Mouse (Mus musculus) myocyte (in vitro differentiated cells): Measurements from ENCODE around the gene Olfr750. TPM values are rescaled to one million over a fixed set of nuclear protein-coding genes. Genes with fewer than 3 reads are reported as not detected.
"Not testable (repeated sequence)": the region's sequence is repeated elsewhere in the genome, so short reads cannot be mapped to it uniquely, and the experiment has no call there.

ENCODE experiments used
- H3K27me3 ChIP-seq: one replicate; pipeline ENCODE4 v1.6.1; 2011; ENCODE audit not compliant: control insufficient read depth, insufficient read depth, insufficient read length
- H3K36me3 ChIP-seq: one replicate; pipeline ENCODE4 v1.6.1; 2011; ENCODE audit not compliant: control insufficient read depth, insufficient read depth
- H3K4me2 ChIP-seq: one replicate; pipeline ENCODE4 v1.6.1; 2011; ENCODE audit warnings: low read depth, control low read depth
- H3K4me3 ChIP-seq: one replicate; pipeline ENCODE4 v1.5.1; 2011; ENCODE audit warnings: mild to moderate bottlenecking, control low read depth, moderate library complexity
- H3K79me2 ChIP-seq: one replicate; pipeline ENCODE4 v1.6.1; 2011; ENCODE audit not compliant: control insufficient read depth, insufficient read depth
- H3ac ChIP-seq: one replicate; pipeline ENCODE4 v1.6.1; 2011; ENCODE audit not compliant: control insufficient read depth, insufficient read length
- CEBPB ChIP-seq: IDR thresholded peaks from 2 replicates; pipeline ENCODE4 v1.6.1; 2011; ENCODE audit warnings: mild to moderate bottlenecking, moderate library complexity; ENCODE audit not compliant: poor library complexity, insufficient read depth, severe bottlenecking
- E2F4 ChIP-seq: IDR thresholded peaks from one replicate; pipeline ENCODE4 v1.6.1; 2011; ENCODE audit warnings: mild to moderate bottlenecking, control low read depth, moderate library complexity; ENCODE audit not compliant: insufficient read depth
- MAX ChIP-seq: IDR thresholded peaks from one replicate; pipeline ENCODE4 v1.6.1; 2011; ENCODE audit warnings: low read depth, mild to moderate bottlenecking, control low read depth
- MYOD1 ChIP-seq, 3 experiments: IDR thresholded peaks; one replicate each; pipeline ENCODE4 v1.6.1; 2011; ENCODE audit warnings: control low read depth in 2 of 3, low read depth in 2 of 3, mild to moderate bottlenecking in 2 of 3, moderate library complexity in 1 of 3; ENCODE audit not compliant: insufficient read length in 2 of 3, control insufficient read depth in 1 of 3
- MYOG ChIP-seq, 3 experiments: IDR thresholded peaks; one replicate each; pipeline ENCODE4 v1.6.1; 2011; ENCODE audit warnings: control low read depth in 2 of 3, low read depth in 2 of 3, mild to moderate bottlenecking in 2 of 3; ENCODE audit not compliant: insufficient read length in 2 of 3, control insufficient read depth in 1 of 3, insufficient read depth in 1 of 3
- POLR2A ChIP-seq: IDR thresholded peaks from one replicate; pipeline ENCODE4 v1.6.1; 2011; ENCODE audit warnings: low read depth, mild to moderate bottlenecking, control low read depth, moderate library complexity; ENCODE audit not compliant: insufficient read length
- POLR2AphosphoS2 ChIP-seq: IDR thresholded peaks from one replicate; pipeline ENCODE4 v1.6.1; 2011; ENCODE audit warnings: low read depth, control low read depth; ENCODE audit not compliant: insufficient read length
- REST ChIP-seq: IDR thresholded peaks from one replicate; pipeline ENCODE4 v1.6.1; 2011; ENCODE audit warnings: mild to moderate bottlenecking, control low read depth, moderate library complexity; ENCODE audit not compliant: insufficient read depth, insufficient read length
- SRF ChIP-seq: IDR thresholded peaks from one replicate; pipeline ENCODE4 v1.6.1; 2011; ENCODE audit warnings: low read depth; ENCODE audit not compliant: control insufficient read depth, insufficient read length
- TCF12 ChIP-seq: IDR thresholded peaks from one replicate; pipeline ENCODE4 v1.6.1; 2011; ENCODE audit warnings: mild to moderate bottlenecking, control low read depth; ENCODE audit not compliant: poor library complexity, insufficient read depth, severe bottlenecking
- TCF3 ChIP-seq: IDR thresholded peaks from one replicate; pipeline ENCODE4 v1.6.1; 2011; ENCODE audit warnings: low read depth, control low read depth; ENCODE audit not compliant: insufficient read length
- USF1 ChIP-seq: IDR thresholded peaks from one replicate; pipeline ENCODE4 v1.6.1; 2011; ENCODE audit warnings: low read depth, mild to moderate bottlenecking, control low read depth, moderate library complexity
- polyA plus RNA-seq: library from polyadenylated mRNA; unstranded; fragments of >200 nt; fragmentation: generic; extraction: Trizol; gene quantifications from one replicate; pipeline ENCODE4 v1.2.1, GENCODE M21; 2012; ENCODE audit warnings: missing spikeins

Olfr750 gene
- polyA plus RNA-seq, 1 experiment = not detected

- no peak for TF ChIP-seq CEBPB
- no peak for TF ChIP-seq SRF
- no peak for TF ChIP-seq TCF3
- TF ChIP-seq REST = no peak
- no peak for TF ChIP-seq POLR2A
- TF ChIP-seq MAX = no peak
- TF ChIP-seq USF1 = no peak
- no peak for TF ChIP-seq MYOG (IDR thresholded peaks at IDR 0.05; ENCODE audit: control insufficient read depth in 1 of 3, insufficient read depth in 1 of 3, insufficient read length in 2 of 3, low read depth in 2 of 3)
- no peak for TF ChIP-seq MYOD1 (IDR thresholded peaks at IDR 0.05; ENCODE audit: control insufficient read depth in 1 of 3, insufficient read length in 2 of 3, low read depth in 2 of 3)
- no peak for TF ChIP-seq E2F4
- no peak for TF ChIP-seq TCF12
- no peak for TF ChIP-seq POLR2AphosphoS2
These were observed 30.1 kb upstream of the Olfr750 start for GRCm38 (mm10) chr14:51104366-51104765.

GRCm38 (mm10) chr14:51103217-51103616, 29.0 kb upstream of the Olfr750 start:
- Histone ChIP-seq H3K36me3 (no peaks in the 10 kb centered on the region), H3K79me2 (no peaks in the 10 kb centered on the region), H3ac (no peak overlapping the region), H3K4me3 (no peak overlapping the region), H3K27me3 (no peaks in the 10 kb centered on the region), H3K4me2 (no peak overlapping the region)
- TF ChIP-seq MAX (no peak), POLR2AphosphoS2 (no peak), SRF (no peak), MYOD1 (IDR thresholded peaks at IDR 0.05; ENCODE audit: control insufficient read depth in 1 of 3, insufficient read length in 2 of 3, low read depth in 2 of 3) (no peak), USF1 (no peak), POLR2A (no peak), TCF3 (no peak)

More at GRCm38 (mm10) chr14:51104366-51104765, 30.1 kb upstream of the Olfr750 start:
- no peaks in the 10 kb centered on the region for H3K79me2 ChIP-seq
- no peaks in the 10 kb centered on the region for H3K36me3 ChIP-seq
- no peak overlapping the region for H3ac ChIP-seq
- no peak overlapping the region for H3K4me3 ChIP-seq
- H3K4me2 ChIP-seq = no peak overlapping the region
- no peaks in the 10 kb centered on the region for H3K27me3 ChIP-seq

GRCm38 (mm10) chr14:51101284-51101683, 27.0 kb upstream of the Olfr750 start:
- H3K79me2 ChIP-seq = no peaks in the 10 kb centered on the region
- no peaks in the 10 kb centered on the region for H3K27me3 ChIP-seq
- no peak overlapping the region for H3K4me2 ChIP-seq
- no peaks in the 10 kb centered on the region for H3K36me3 ChIP-seq
- H3ac ChIP-seq = no peak overlapping the region
- TF ChIP-seq E2F4 (no peak), REST (no peak), SRF (no peak), USF1 (no peak)
- H3K4me3 ChIP-seq = no peak overlapping the region

GRCm38 (mm10) chr14:51098921-51099320, 24.7 kb upstream of the Olfr750 start:
- H3ac ChIP-seq = no peak overlapping the region
- H3K79me2 ChIP-seq = no peaks in the 10 kb centered on the region
- no peak for TF ChIP-seq MYOD1 (IDR thresholded peaks at IDR 0.05; ENCODE audit: control insufficient read depth in 1 of 3, insufficient read length in 2 of 3, low read depth in 2 of 3)
- no peak for TF ChIP-seq MAX
- no peak for TF ChIP-seq POLR2AphosphoS2
- TF ChIP-seq POLR2A = no peak
- no peak for TF ChIP-seq CEBPB
- no peak for TF ChIP-seq E2F4
- TF ChIP-seq MYOG (IDR thresholded peaks at IDR 0.05; ENCODE audit: control insufficient read depth in 1 of 3, insufficient read depth in 1 of 3, insufficient read length in 2 of 3, low read depth in 2 of 3) = no peak
- no peak for TF ChIP-seq TCF3
- TF ChIP-seq REST = no peak
- no peak for TF ChIP-seq USF1
- TF ChIP-seq SRF = no peak
- TF ChIP-seq TCF12 = no peak
- H3K27me3 ChIP-seq = no peaks in the 10 kb centered on the region
- H3K4me3 ChIP-seq = no peak overlapping the region
- H3K4me2 ChIP-seq = no peak overlapping the region
- H3K36me3 ChIP-seq = no peaks in the 10 kb centered on the region

- H3K4me3 ChIP-seq = not testable (repeated sequence)
These were observed 24.1 kb upstream of the Olfr750 start for GRCm38 (mm10) chr14:51098300-51098699.

More at GRCm38 (mm10) chr14:51098300-51098699, 24.1 kb upstream of the Olfr750 start:
- H3K4me2 ChIP-seq, H3K36me3 ChIP-seq, H3ac ChIP-seq, H3K79me2 ChIP-seq, H3K27me3 ChIP-seq: not testable (repeated sequence)
